Mouse (Mus musculus): ENCODE results near the gene Gpx4.

DNA sequence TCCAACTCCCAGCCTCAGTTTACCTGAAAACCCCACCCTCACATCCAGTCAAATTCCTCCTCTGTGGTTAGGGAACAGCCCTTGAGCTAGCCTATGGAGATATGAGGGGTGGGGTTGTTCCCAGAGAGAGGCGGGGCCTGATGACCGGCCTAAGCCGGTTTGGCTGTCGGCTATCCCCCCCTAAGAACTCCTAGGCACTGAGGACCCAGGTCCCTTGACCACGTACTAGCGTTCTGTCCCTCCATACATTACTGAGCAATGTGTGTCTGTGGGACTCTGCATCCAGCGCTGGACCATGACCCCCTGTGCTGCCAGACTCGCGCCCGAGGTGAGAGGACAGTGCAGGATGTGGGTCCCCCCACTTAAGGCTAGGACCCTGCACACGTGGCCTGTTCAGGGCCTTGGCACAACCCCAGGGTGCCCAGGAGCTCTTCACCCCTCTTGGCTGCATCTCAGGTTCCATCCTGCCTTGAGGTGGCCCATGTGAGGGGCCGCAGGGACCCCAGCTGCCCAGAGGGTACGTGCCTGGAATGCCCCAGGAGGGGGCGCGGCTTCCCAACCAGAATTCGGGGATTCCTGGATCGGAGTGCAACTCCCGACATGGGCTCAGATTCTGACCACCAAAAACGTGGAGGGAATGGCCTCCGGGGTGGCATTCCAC is 27.4 kb upstream of the Gpx4 start:
- no peak for TF ChIP-seq CTCF (IDR thresholded peaks at IDR 0.05; ENCODE audit: borderline replicate concordance, insufficient read depth, low read length)
- no peak for TF ChIP-seq POLR2A (IDR thresholded peaks at IDR 0.05; ENCODE audit: low read depth, low read length)
